Mouse (Mus musculus) inflammation-experienced regulatory T-cells, adult 6 months (primary cell): ENCODE data around the gene Wscd1. TPM values are rescaled to one million over a fixed set of nuclear protein-coding genes. Genes with fewer than 3 reads are reported as not detected.

Experiments used
- ATAC-seq: one replicate; pipeline ENCODE4 v1.8.0; 2017
- polyA plus RNA-seq, 3 experiments: library from polyadenylated mRNA; unstranded; fragments of 100-300 nt; shearing (Covaris generic); gene quantifications; one replicate each; pipeline ENCODE4 v1.2.1; 2017

Gene Wscd1
- polyA plus RNA-seq, 3 experiments from 2014 or later: not detected

DNA sequence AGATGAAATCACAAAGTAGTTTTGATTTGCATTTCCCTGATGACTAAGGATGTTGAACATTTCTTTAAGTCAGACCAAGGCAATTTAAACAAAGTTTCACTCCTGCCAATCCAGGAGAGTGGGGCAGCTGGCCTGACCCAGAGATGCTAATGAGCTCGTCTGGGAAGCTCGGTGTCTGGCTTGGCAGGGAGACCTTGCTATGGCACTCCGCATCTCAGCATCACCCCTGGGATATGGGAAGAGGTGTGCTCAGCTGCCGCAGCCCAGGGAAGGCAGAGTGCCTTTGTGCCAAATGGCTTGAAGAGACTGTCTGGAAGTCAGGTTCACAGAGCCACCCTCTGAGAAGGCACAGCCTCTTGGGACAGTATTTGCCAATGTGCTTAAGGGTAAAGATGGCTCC lies 75.3 kb downstream of the Wscd1 start:
- ATAC-seq: no peak
